Mouse (Mus musculus) embryonic facial prominence, embryonic 11.5 days (tissue): ENCODE results near the gene Mtch2. TPM values are rescaled to one million over a fixed set of nuclear protein-coding genes. Genes with fewer than 3 reads are reported as not detected.
"Not testable (repeated sequence)": the region's sequence is repeated elsewhere in the genome, so short reads cannot be mapped to it uniquely, and the experiment has no call there.

ENCODE experiments used
- ATAC-seq: fragments of 200-750 bp; cut with Nextera tagmentation; replicated peaks from 2 replicates; pipeline ENCODE4 v1.8.0; 2017; ENCODE audit warnings: low read depth; ENCODE audit not compliant: insufficient number of reproducible peaks, low FRiP score, low TSS enrichment
- DNase-seq: peaks from one replicate; pipeline ENCODE4 v3.0.0-alpha.2; 2015; ENCODE audit warnings: low spot score
- H3K27ac ChIP-seq: fragments of 300-500 bp; sonication (generic); replicated peaks from 2 replicates; pipeline ENCODE4 v1.5.1; 2014; ENCODE audit warnings: mild to moderate bottlenecking, low read depth, low read length, control low read depth
- H3K27me3 ChIP-seq: fragments of 300-500 bp; sonication (generic); 2 replicates; pipeline ENCODE4 v1.6.1; 2014; ENCODE audit warnings: mild to moderate bottlenecking, low read length, moderate library complexity, mixed read lengths; ENCODE audit not compliant: control insufficient read depth, insufficient read depth
- H3K36me3 ChIP-seq: fragments of 300-500 bp; sonication (generic); replicated peaks from 2 replicates; pipeline ENCODE4 v1.6.1; 2014; ENCODE audit warnings: low read depth, mild to moderate bottlenecking, low read length, moderate library complexity, mixed read lengths; ENCODE audit not compliant: control insufficient read depth, insufficient read depth
- H3K4me1 ChIP-seq: fragments of 300-500 bp; sonication (generic); 2 replicates; pipeline ENCODE4 v1.6.1; 2014; ENCODE audit warnings: low read length, mixed read lengths; ENCODE audit not compliant: control insufficient read depth, insufficient read depth
- H3K4me2 ChIP-seq: fragments of 300-500 bp; sonication (generic); 2 replicates; pipeline ENCODE4 v1.6.1; 2014; ENCODE audit warnings: low read depth, mild to moderate bottlenecking, control low read depth, low read length, moderate library complexity
- H3K4me3 ChIP-seq: fragments of 300-500 bp; sonication (generic); 2 replicates; pipeline ENCODE4 v1.5.1; 2014; ENCODE audit warnings: low read depth, low read length, control low read depth
- H3K9ac ChIP-seq: fragments of 300-500 bp; sonication (generic); replicated peaks from 2 replicates; pipeline ENCODE4 v1.6.1; 2014; ENCODE audit warnings: mild to moderate bottlenecking, control low read depth, low read length
- H3K9me3 ChIP-seq: fragments of 300-500 bp; sonication (generic); replicated peaks from 2 replicates; pipeline ENCODE4 v1.6.1; 2016; ENCODE audit warnings: mild to moderate bottlenecking, low read length, inconsistent platforms, mixed read lengths; ENCODE audit not compliant: control insufficient read depth
- WGBS: fragments of 180-500 bp; shearing (Covaris S2); extraction: QIAGEN DNeasy Blood & Tissue Kit; methylation state at CpG from one replicate; pipeline ENCODE4 v1.1.7; 2014; 5-methylcytosine and 5-hydroxymethylcytosine counted together
- polyA plus RNA-seq: library from polyadenylated mRNA; unstranded; fragments of >200 nt; fragmentation: Nextera tagmentation; extraction: Ambion mirVana; gene quantifications from 2 replicates; pipeline ENCODE4 v1.2.1, GENCODE M21; 2014

The Mtch2 gene
- polyA plus RNA-seq, 1 experiment from 2014 or later: 239 TPM

GRCm38 (mm10) chr2:90823781-90824180, 23.2 kb upstream of the Mtch2 start:
- Histone ChIP-seq H3K4me3 (no peak overlapping the region), H3K9ac (no peak overlapping the region), H3K27me3 (no peaks in the 10 kb centered on the region), H3K4me2 (no peak overlapping the region), H3K36me3 (no peaks in the 10 kb centered on the region), H3K4me1 (no peaks in the 10 kb centered on the region), H3K27ac (no peak overlapping the region), H3K9me3 (no peaks in the 10 kb centered on the region)
- ATAC-seq (no peak), DNase-seq (no peak)
- 73% methylated on average over 6 of the region's 6 CpGs for WGBS

DNA sequence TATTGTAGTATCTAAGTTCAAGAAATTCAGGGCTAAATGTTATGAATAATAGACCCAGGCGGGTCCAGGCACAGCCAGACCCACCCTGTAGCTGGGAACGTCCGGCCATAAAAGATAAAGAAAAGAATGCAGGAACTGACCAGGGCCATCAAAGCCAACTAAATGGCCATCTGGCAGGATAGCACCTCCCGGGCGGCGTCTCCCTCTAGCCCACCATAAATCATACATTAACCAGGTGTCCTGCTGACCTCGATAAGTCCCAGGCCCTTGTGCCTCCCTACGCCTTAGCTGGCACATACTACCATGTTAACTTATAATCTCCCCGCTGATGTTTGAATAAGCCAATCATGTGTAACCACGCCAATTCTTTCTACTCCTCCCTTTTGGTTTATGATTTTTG, 22.4 kb upstream of the Mtch2 start:
- H3K27ac ChIP-seq, H3K4me3 ChIP-seq, H3K9me3 ChIP-seq, H3K4me1 ChIP-seq, H3K36me3 ChIP-seq, H3K9ac ChIP-seq, H3K27me3 ChIP-seq, DNase-seq, H3K4me2 ChIP-seq, ATAC-seq: not testable (repeated sequence)
- 88% methylated on average over 10 of the region's 10 CpGs for WGBS

DNA sequence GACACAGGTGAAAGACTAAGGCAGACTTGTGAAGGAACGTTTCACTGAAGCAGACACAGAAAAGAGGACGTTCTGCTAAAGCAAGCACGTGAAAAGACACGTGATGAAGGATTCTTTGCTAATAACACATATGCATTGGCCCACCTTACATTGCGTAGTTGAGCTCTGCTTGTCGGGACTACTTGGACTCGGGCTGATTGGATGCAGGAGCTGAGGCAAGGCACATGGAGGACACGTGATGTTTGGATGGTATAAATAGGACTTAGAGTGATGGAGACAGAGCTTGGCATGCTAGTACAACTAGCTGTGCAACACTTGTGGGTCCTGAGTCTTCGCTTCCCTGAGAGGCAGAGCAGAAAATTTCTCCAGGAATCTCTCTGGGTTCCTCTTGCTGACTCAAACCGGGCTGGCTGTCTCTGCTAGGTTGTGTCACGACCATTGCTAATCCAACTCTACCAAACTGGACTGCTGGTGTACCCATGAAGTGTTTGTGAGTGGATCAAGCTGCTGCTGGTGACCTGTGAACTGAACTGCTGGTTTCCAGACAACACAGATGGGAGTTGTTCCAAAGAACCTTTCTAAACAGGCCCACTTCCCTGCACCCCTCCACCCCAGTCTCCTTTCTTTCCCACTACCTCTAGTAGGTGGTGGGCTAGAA, 21.3 kb upstream of the Mtch2 start:
- no peaks in the 10 kb centered on the region for H3K9me3 ChIP-seq
- H3K36me3 ChIP-seq: no peaks in the 10 kb centered on the region
- no peak overlapping the region for H3K4me3 ChIP-seq
- 85% methylated on average over 11 of the region's 11 CpGs for WGBS
- H3K4me2 ChIP-seq: no peak overlapping the region
- no peaks in the 10 kb centered on the region for H3K4me1 ChIP-seq
- H3K9ac ChIP-seq: no peak overlapping the region
- ATAC-seq (no peak), DNase-seq (no peak)
- no peak overlapping the region for H3K27ac ChIP-seq
- H3K27me3 ChIP-seq: no peaks in the 10 kb centered on the region

GRCm38 (mm10) chr2:90828739-90829138, 18.2 kb upstream of the Mtch2 start:
- no peaks in the 10 kb centered on the region for H3K27me3 ChIP-seq
- ATAC-seq (no peak), DNase-seq (no peak)
- H3K4me2 ChIP-seq: no peak overlapping the region
- H3K27ac ChIP-seq: no peak overlapping the region
- no peak overlapping the region for H3K9ac ChIP-seq
- no peaks in the 10 kb centered on the region for H3K4me1 ChIP-seq
- no peaks in the 10 kb centered on the region for H3K36me3 ChIP-seq
- H3K9me3 ChIP-seq: no peaks in the 10 kb centered on the region
- WGBS: 72% methylated on average over 7 of the region's 7 CpGs
- no peak overlapping the region for H3K4me3 ChIP-seq

DNA sequence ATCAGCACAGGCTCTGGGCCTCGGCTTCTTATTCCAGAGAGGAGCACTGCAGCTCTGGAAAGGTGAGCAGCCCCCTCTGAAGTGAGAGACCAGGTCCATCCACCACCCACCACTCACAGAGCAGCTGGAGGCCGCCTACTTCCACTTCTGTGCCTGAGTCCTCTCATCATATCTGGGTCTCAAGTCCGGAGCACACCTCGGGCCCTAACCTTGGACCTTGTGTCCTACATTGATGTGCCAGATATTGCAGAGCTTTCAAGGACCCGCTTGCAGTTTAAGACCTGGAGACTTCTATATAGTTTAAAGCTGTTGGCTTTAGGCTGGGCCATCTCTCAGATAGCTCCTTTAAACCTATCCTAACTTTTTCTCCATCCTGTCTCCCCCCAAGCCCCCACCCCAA, 13.5 kb upstream of the Mtch2 start:
- no peak for ATAC-seq
- no peak for DNase-seq
- WGBS: 83% methylated on average over 5 of the region's 5 CpGs
- Histone ChIP-seq H3K4me3 (no peak overlapping the region), H3K9ac (no peak overlapping the region), H3K27ac (no peak overlapping the region), H3K9me3 (no peaks in the 10 kb centered on the region), H3K4me2 (no peak overlapping the region), H3K36me3 (no peaks in the 10 kb centered on the region), H3K4me1 (no peaks in the 10 kb centered on the region), H3K27me3 (no peaks in the 10 kb centered on the region)

DNA sequence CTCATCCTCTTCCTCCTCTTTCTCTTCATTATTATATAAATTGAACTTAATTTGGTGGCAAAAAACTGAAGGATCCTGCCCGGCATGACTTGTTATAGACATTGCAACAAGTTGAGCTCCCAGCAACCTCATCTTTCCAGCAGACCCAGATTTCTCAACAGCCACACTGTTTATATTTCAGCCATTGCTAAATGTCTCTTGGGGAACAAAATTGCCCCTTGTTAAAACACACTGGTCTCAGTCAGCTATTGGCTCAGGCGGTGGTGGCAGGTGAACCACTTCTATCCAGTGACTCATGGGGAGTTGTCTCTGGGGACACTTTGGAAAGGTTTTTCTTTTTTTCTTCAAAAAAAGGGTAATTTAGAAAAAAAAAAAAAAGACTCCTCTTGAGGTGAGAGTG, 8.3 kb upstream of the Mtch2 start:
- WGBS: 83% methylated on average over 2 of the region's 2 CpGs
- Histone ChIP-seq H3K36me3 (no peaks in the 10 kb centered on the region), H3K27ac (no peak overlapping the region), H3K4me1 (no peaks in the 10 kb centered on the region), H3K27me3 (no peaks in the 10 kb centered on the region), H3K4me2 (no peak overlapping the region), H3K9me3 (no peaks in the 10 kb centered on the region), H3K9ac (no peak overlapping the region), H3K4me3 (no peak overlapping the region)
- ATAC-seq (no peak), DNase-seq (no peak)

DNA sequence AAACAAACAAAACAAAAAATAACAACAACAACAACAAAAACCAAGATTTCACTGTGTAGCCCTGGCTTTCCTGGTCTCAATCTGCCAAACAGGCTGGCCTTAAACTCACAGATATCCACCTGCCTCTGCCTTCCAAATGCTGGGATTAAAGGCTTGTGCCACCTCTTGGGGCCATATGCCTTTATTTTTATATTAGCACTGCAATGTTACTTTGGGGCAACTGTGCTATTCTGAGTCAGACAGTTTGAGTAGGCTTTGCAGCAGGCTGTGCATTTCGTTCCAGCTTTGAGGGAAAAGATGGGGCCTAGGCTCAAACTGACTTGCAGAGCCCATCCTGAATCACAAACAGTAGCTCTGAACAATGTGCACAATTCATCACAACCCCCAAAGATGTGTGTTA, 3.3 kb upstream of the Mtch2 start:
- 67% methylated on average over 1 of the region's 1 CpGs for WGBS
- no peaks in the 10 kb centered on the region for H3K27me3 ChIP-seq
- H3K27ac ChIP-seq: no peak overlapping the region
- no peaks in the 10 kb centered on the region for H3K9me3 ChIP-seq
- no peaks in the 10 kb centered on the region for H3K36me3 ChIP-seq
- no peak overlapping the region for H3K9ac ChIP-seq
- no peaks in the 10 kb centered on the region for H3K4me1 ChIP-seq
- no peak overlapping the region for H3K4me3 ChIP-seq
- H3K4me2 ChIP-seq: no peak overlapping the region
- ATAC-seq (no peak), DNase-seq (no peak)

GRCm38 (mm10) chr2:90844262-90844661, 2.7 kb upstream of the Mtch2 start:
- Histone ChIP-seq H3K9me3 (no peaks in the 10 kb centered on the region), H3K9ac (no peak overlapping the region), H3K4me2 (no peak overlapping the region), H3K4me3 (no peak overlapping the region), H3K27me3 (no peaks in the 10 kb centered on the region), H3K27ac (no peak overlapping the region), H3K4me1 (no peaks in the 10 kb centered on the region), H3K36me3 (no peaks in the 10 kb centered on the region)
- 81% methylated on average over 5 of the region's 5 CpGs for WGBS
- DNase-seq: no peak
- ATAC-seq: no peak
